Mouse (Mus musculus) ES-Bruce4 (cell line): ENCODE results near the gene 1190005I06Rik. TPM values are rescaled to one million over a fixed set of nuclear protein-coding genes. Genes with fewer than 3 reads are reported as not detected.

Source experiments
- H3K27ac ChIP-seq: 2 replicates; pipeline ENCODE4 v1.5.1; 2012; ENCODE audit warnings: low read length, inconsistent platforms; ENCODE audit not compliant: insufficient read depth
- H3K27me3 ChIP-seq: 2 replicates; pipeline ENCODE4 v1.6.1; 2012; ENCODE audit warnings: mild to moderate bottlenecking, low read length, inconsistent platforms; ENCODE audit not compliant: control insufficient read depth, poor library complexity, insufficient read depth, severe bottlenecking
- H3K36me3 ChIP-seq: 2 replicates; pipeline ENCODE4 v1.6.1; 2012; ENCODE audit warnings: inconsistent platforms, mild to moderate bottlenecking, low read length, moderate library complexity; ENCODE audit not compliant: control insufficient read depth, poor library complexity, insufficient read depth, severe bottlenecking
- H3K4me1 ChIP-seq: one replicate; pipeline ENCODE4 v1.8.1; 2011; ENCODE audit warnings: low read length; ENCODE audit not compliant: control insufficient read depth, insufficient read depth
- H3K4me3 ChIP-seq: 2 replicates; pipeline ENCODE4 v1.5.1; 2011; ENCODE audit warnings: low read depth, mild to moderate bottlenecking, low read length
- H3K9ac ChIP-seq: 2 replicates; pipeline ENCODE4 v1.6.1; 2012; ENCODE audit warnings: low read depth, mild to moderate bottlenecking, inconsistent platforms; ENCODE audit not compliant: poor library complexity, severe bottlenecking
- H3K9me3 ChIP-seq: replicated peaks from 2 replicates; pipeline ENCODE4 v1.6.1; 2012; ENCODE audit warnings: mild to moderate bottlenecking, low read length, inconsistent platforms; ENCODE audit not compliant: control insufficient read depth, poor library complexity, insufficient read depth, severe bottlenecking
- CTCF ChIP-seq: IDR thresholded peaks from one replicate; pipeline ENCODE4 v1.8.1; 2011; ENCODE audit warnings: low read depth, low read length
- EP300 ChIP-seq: IDR thresholded peaks from 2 replicates; pipeline ENCODE4 v1.6.1; 2011; ENCODE audit warnings: low read depth, low read length; ENCODE audit not compliant: insufficient read depth
- POLR2A ChIP-seq: IDR thresholded peaks from one replicate; pipeline ENCODE4 v1.8.1; 2011; ENCODE audit warnings: low read length; ENCODE audit not compliant: insufficient read depth
- polyA plus RNA-seq: library from polyadenylated mRNA; stranded (reverse); fragments of >200 nt; gene quantifications from 2 replicates; pipeline ENCODE4 v1.2.4, GENCODE M21; 2011; ENCODE audit warnings: low read depth; ENCODE audit not compliant: missing spikeins, insufficient read depth, insufficient read length

1190005I06Rik gene
- polyA plus RNA-seq, 1 experiment: 12.4 TPM

- no peaks in the 10 kb centered on the region for H3K36me3 ChIP-seq
- TF ChIP-seq EP300 (no peak), POLR2A (no peak), CTCF (no peak)
Observed at GRCm38 (mm10) chr8:120686576-120686975, 39.1 kb upstream of the 1190005I06Rik start.

DNA sequence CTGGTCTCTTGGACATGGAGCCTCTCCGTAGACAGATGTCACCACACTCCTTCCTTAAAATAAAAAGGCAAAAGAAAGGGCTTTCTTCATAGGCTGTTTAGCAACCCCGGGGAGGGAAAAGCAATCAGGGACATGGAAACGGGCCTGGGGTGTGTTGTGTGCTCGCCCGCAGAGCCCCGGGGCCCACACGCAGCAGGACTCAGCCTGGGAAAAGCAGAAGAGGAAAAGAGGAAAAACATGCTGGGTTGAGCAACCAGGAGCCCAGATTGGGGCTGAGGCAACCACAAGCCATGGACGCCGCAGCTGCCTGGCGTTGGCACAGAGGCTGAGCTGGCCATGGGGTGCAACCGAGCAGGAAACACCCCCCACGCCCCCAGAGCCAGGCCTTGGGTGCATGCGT, 38.6 kb upstream of the 1190005I06Rik start:
- Histone ChIP-seq H3K9ac (no peak overlapping the region), H3K36me3 (no peaks in the 10 kb centered on the region), H3K27ac (no peak overlapping the region), H3K4me3 (no peak overlapping the region), H3K9me3 (no peaks in the 10 kb centered on the region), H3K4me1 (no peaks in the 10 kb centered on the region), H3K27me3 (no peaks in the 10 kb centered on the region)
- TF ChIP-seq CTCF (no peak), EP300 (no peak), POLR2A (no peak)

More at GRCm38 (mm10) chr8:120686576-120686975, 39.1 kb upstream of the 1190005I06Rik start:
- H3K4me1 ChIP-seq: no peaks in the 10 kb centered on the region
- H3K4me3 ChIP-seq: no peak overlapping the region
- no peak overlapping the region for H3K27ac ChIP-seq
- no peaks in the 10 kb centered on the region for H3K27me3 ChIP-seq
- H3K9me3 ChIP-seq: no peaks in the 10 kb centered on the region
- H3K9ac ChIP-seq: no peak overlapping the region

GRCm38 (mm10) chr8:120685591-120685990, 38.2 kb upstream of the 1190005I06Rik start:
- no peak overlapping the region for H3K27ac ChIP-seq
- no peak overlapping the region for H3K4me3 ChIP-seq
- no peaks in the 10 kb centered on the region for H3K36me3 ChIP-seq
- H3K9me3 ChIP-seq: no peaks in the 10 kb centered on the region
- H3K4me1 ChIP-seq: no peaks in the 10 kb centered on the region
- TF ChIP-seq CTCF: no peak
- TF ChIP-seq POLR2A: no peak
- no peak for TF ChIP-seq EP300
- no peak overlapping the region for H3K9ac ChIP-seq
- no peaks in the 10 kb centered on the region for H3K27me3 ChIP-seq

GRCm38 (mm10) chr8:120685097-120685496, 37.7 kb upstream of the 1190005I06Rik start:
- no peaks in the 10 kb centered on the region for H3K36me3 ChIP-seq
- no peaks in the 10 kb centered on the region for H3K4me1 ChIP-seq
- no peak overlapping the region for H3K4me3 ChIP-seq
- no peaks in the 10 kb centered on the region for H3K27me3 ChIP-seq
- TF ChIP-seq POLR2A (no peak), EP300 (no peak), CTCF (no peak)
- no peak overlapping the region for H3K27ac ChIP-seq
- no peak overlapping the region for H3K9ac ChIP-seq
- H3K9me3 ChIP-seq: no peaks in the 10 kb centered on the region

- no peaks in the 10 kb centered on the region for H3K27me3 ChIP-seq
- no peaks in the 10 kb centered on the region for H3K9me3 ChIP-seq
- H3K4me1 ChIP-seq: no peaks in the 10 kb centered on the region
- peak overlapping the region; percentile 36 for H3K4me3 ChIP-seq
- TF ChIP-seq CTCF (no peak), POLR2A (no peak), EP300 (no peak)
- no peak overlapping the region for H3K9ac ChIP-seq
- no peaks in the 10 kb centered on the region for H3K36me3 ChIP-seq
- H3K27ac ChIP-seq: no peak overlapping the region
Observed at GRCm38 (mm10) chr8:120684082-120684481, 36.6 kb upstream of the 1190005I06Rik start.

DNA sequence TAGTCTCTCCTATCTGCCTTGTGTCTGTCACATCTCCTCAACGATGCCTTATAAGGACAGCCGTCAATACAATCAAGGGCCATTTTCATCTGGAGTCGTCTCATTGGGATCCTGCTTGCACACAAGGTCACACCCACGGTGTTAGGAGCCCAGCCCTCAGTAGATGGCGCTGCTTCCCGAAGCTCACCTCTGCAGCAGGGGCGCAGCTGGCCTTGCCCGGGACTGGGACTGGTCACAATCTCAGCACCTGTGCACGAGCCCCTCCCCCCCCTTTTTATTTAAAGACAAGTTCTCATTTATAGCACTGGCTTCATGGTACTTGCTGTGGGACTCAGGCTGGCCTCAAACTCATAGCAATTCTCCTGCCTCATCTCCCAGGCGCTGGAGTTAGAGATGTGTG, 36.2 kb upstream of the 1190005I06Rik start:
- TF ChIP-seq EP300 (0 out of 2 replicates have a peak, but pooled peaks have one; percentile 41), POLR2A (no peak), CTCF (peak; percentile 96)
- Histone ChIP-seq H3K9me3 (no peaks in the 10 kb centered on the region), H3K27ac (no peak overlapping the region), H3K4me3 (peak overlapping the region; percentile 36), H3K36me3 (no peaks in the 10 kb centered on the region), H3K9ac (no peak overlapping the region), H3K4me1 (no peaks in the 10 kb centered on the region), H3K27me3 (no peaks in the 10 kb centered on the region)
